Comparison of ENCODE assay signal across 17 mouse cellular contexts in genomic region chr13:3877679-3878220, GRCm38 (mm10). TPM values are rescaled to one million over a fixed set of nuclear protein-coding genes. Genes with fewer than 3 reads are reported as not detected.
DNase-seq lines count a peak whose midpoint lies in the region; ATAC-seq lines count a peak whose summit lies in the region.
"Had no signal": no experiment of that assay in that cellular context is flagged by ENCODE, and none has a peak within 500 bp of the region (broad histone marks: within the 10 kb centered on the region; RNA-seq: fewer than 3 reads in every experiment).

No protein-coding gene starts in this region.

- no peak overlapping the region for H3K27ac ChIP-seq in hindbrain, embryonic 11.5 days (ENCODE audit: low read depth, low read length)
- H3K27ac ChIP-seq in hindbrain, embryonic 12.5 days = no peak overlapping the region
- peak overlapping the region; percentile 13 for H3K27ac ChIP-seq in embryonic facial prominence, embryonic 15.5 days (replicated peaks)
- H3K27ac ChIP-seq: lung, embryonic 15.5 days had no signal

- WGBS in hindbrain, embryonic 11.5 days = 52% methylated on average over 4 of the region's 4 CpGs
- 48% methylated on average over 4 of the region's 4 CpGs for WGBS in hindbrain, embryonic 12.5 days
- WGBS in embryonic facial prominence, embryonic 15.5 days = 27% methylated on average over 4 of the region's 4 CpGs

- no peaks in the 10 kb centered on the region for H3K27me3 ChIP-seq in hindbrain, embryonic 11.5 days (ENCODE audit: control insufficient read depth, insufficient read depth, low read length)
- no peaks in the 10 kb centered on the region for H3K27me3 ChIP-seq in hindbrain, embryonic 12.5 days
- no peaks in the 10 kb centered on the region for H3K27me3 ChIP-seq in embryonic facial prominence, embryonic 15.5 days
- H3K27me3 ChIP-seq: lung, embryonic 15.5 days had no signal

- DNase-seq in hindbrain, embryonic 11.5 days (ENCODE audit: low spot score) = no peak
- DNase-seq in ovary, adult 18-20 months (ENCODE audit: low spot score) = peak; percentile 52
- DNase-seq in ovary, postnatal 14 days (ENCODE audit: low spot score) = no peak
- DNase-seq in yolk sac, embryonic 10.5 days (ENCODE audit: low spot score) = peak; percentile 31
- DNase-seq in right cerebral cortex, postnatal 36 days (ENCODE audit: low spot score in 2 of 2) = no peak
- DNase-seq: cerebellum, adult 11 months; kidney, postnatal 25 days; right cerebral cortex, postnatal 4 days; thymus, postnatal 25 days had no signal

- no peak overlapping the region for H3K4me3 ChIP-seq in hindbrain, embryonic 11.5 days (ENCODE audit: low read depth, low read length)
- H3K4me3 ChIP-seq in hindbrain, embryonic 12.5 days = no peak overlapping the region
- H3K4me3 ChIP-seq in embryonic facial prominence, embryonic 15.5 days (replicated peaks) = no peak overlapping the region
- H3K4me3 ChIP-seq: lung, embryonic 15.5 days; megakaryocyte, embryonic 14.5 days had no signal

- H3K4me1 ChIP-seq in hindbrain, embryonic 11.5 days (replicated peaks; ENCODE audit: control insufficient read depth, insufficient read depth, low read length) = no peaks in the 10 kb centered on the region
- no peaks in the 10 kb centered on the region for H3K4me1 ChIP-seq in hindbrain, embryonic 12.5 days
- H3K4me1 ChIP-seq in embryonic facial prominence, embryonic 15.5 days = peaks cover 11% of the 10 kb centered on the region
- H3K4me1 ChIP-seq: lung, embryonic 15.5 days had no signal

- ATAC-seq in hindbrain, embryonic 11.5 days (ENCODE audit: low FRiP score) = 0 out of 2 replicates have a peak, but pooled peaks have one; percentile 27
- ATAC-seq in hindbrain, embryonic 12.5 days (ENCODE audit: low FRiP score) = no peak
- no peak for ATAC-seq in embryonic facial prominence, embryonic 15.5 days (ENCODE audit: insufficient number of reproducible peaks, low FRiP score, low TSS enrichment, low read depth)

- no peak overlapping the region for H3K4me2 ChIP-seq in hindbrain, embryonic 11.5 days (replicated peaks; ENCODE audit: low read depth, low read length)
- H3K4me2 ChIP-seq in hindbrain, embryonic 12.5 days (replicated peaks) = no peak overlapping the region
- H3K4me2 ChIP-seq in embryonic facial prominence, embryonic 15.5 days (replicated peaks) = no peak overlapping the region
- H3K4me2 ChIP-seq: lung, embryonic 15.5 days had no signal

- no peak overlapping the region for H3K9ac ChIP-seq in hindbrain, embryonic 11.5 days (ENCODE audit: low read depth, low read length)
- no peak overlapping the region for H3K9ac ChIP-seq in hindbrain, embryonic 12.5 days
- H3K9ac ChIP-seq in embryonic facial prominence, embryonic 15.5 days = no peak overlapping the region
- H3K9ac ChIP-seq: lung, embryonic 15.5 days had no signal

- H3K36me3 ChIP-seq in hindbrain, embryonic 11.5 days (ENCODE audit: control insufficient read depth, insufficient read depth, low read length) = no peaks in the 10 kb centered on the region
- peaks cover 12% of the 10 kb centered on the region for H3K36me3 ChIP-seq in hindbrain, embryonic 12.5 days
- H3K36me3 ChIP-seq in embryonic facial prominence, embryonic 15.5 days = peaks cover 19% of the 10 kb centered on the region

- H3K9me3 ChIP-seq in hindbrain, embryonic 11.5 days (ENCODE audit: control insufficient read depth, low read length) = no peaks in the 10 kb centered on the region
- H3K9me3 ChIP-seq in hindbrain, embryonic 12.5 days (replicated peaks) = no peaks in the 10 kb centered on the region
- no peaks in the 10 kb centered on the region for H3K9me3 ChIP-seq in embryonic facial prominence, embryonic 15.5 days (replicated peaks)
- H3K9me3 ChIP-seq: G1E; lung, embryonic 15.5 days had no signal

RNA-seq across cellular contexts. Expression of gene Calm5, which starts 23.8 kb away (rescaled TPM):
- not detected in 2 replicates for polyA plus RNA-seq in hindbrain, embryonic 11.5 days (2014; fragmentation: Nextera tagmentation; extraction: Ambion mirVana)
- not detected in 2 replicates for polyA plus RNA-seq in hindbrain, embryonic 12.5 days (2016; fragmentation: Nextera tagmentation; extraction: Ambion mirVana)
- 2.9 and 3.2 TPM in 2 replicates for polyA plus RNA-seq in embryonic facial prominence, embryonic 15.5 days (2015; fragmentation: Nextera tagmentation; extraction: Ambion mirVana)
- polyA plus RNA-seq: G1E; gonadal fat pad, adult 2 months; heart, postnatal 0 days; limb, embryonic 11.5 days; lung, embryonic 15.5 days had no signal

RNA-seq across cellular contexts. Expression of gene Calm4, which starts 40.2 kb away (rescaled TPM):
- polyA plus RNA-seq in hindbrain, embryonic 11.5 days (2014; fragmentation: Nextera tagmentation; extraction: Ambion mirVana) = not detected in 2 replicates
- polyA plus RNA-seq in hindbrain, embryonic 12.5 days (2016; fragmentation: Nextera tagmentation; extraction: Ambion mirVana) = not detected in 2 replicates
- 477 and 521 TPM in 2 replicates for polyA plus RNA-seq in embryonic facial prominence, embryonic 15.5 days (2015; fragmentation: Nextera tagmentation; extraction: Ambion mirVana)
- polyA plus RNA-seq: G1E; gonadal fat pad, adult 2 months; heart, postnatal 0 days; limb, embryonic 11.5 days; lung, embryonic 15.5 days had no signal

RNA-seq across cellular contexts. Expression of gene Net1, which starts 40.3 kb away (rescaled TPM):
- 31.4 and 33.9 TPM in 2 replicates for polyA plus RNA-seq in hindbrain, embryonic 11.5 days (2014; fragmentation: Nextera tagmentation; extraction: Ambion mirVana)
- polyA plus RNA-seq in hindbrain, embryonic 12.5 days (2016; fragmentation: Nextera tagmentation; extraction: Ambion mirVana) = 38.0 and 56.8 TPM in 2 replicates
- polyA plus RNA-seq in embryonic facial prominence, embryonic 15.5 days (2015; fragmentation: Nextera tagmentation; extraction: Ambion mirVana) = 144 and 149 TPM in 2 replicates

RNA-seq across cellular contexts. Expression of gene Tubal3, which starts 40.3 kb away (rescaled TPM):
- not detected in 2 replicates for polyA plus RNA-seq in hindbrain, embryonic 11.5 days (2014; fragmentation: Nextera tagmentation; extraction: Ambion mirVana)
- polyA plus RNA-seq in hindbrain, embryonic 12.5 days (2016; fragmentation: Nextera tagmentation; extraction: Ambion mirVana) = not detected in 2 replicates
- not detected in 2 replicates for polyA plus RNA-seq in embryonic facial prominence, embryonic 15.5 days (2015; fragmentation: Nextera tagmentation; extraction: Ambion mirVana)
- polyA plus RNA-seq: G1E; gonadal fat pad, adult 2 months; heart, postnatal 0 days; limb, embryonic 11.5 days; lung, embryonic 15.5 days had no signal

Comparison
In these comparisons a context has a peak if more than half of its experiments do, and no peak if none do; other contexts are left out.
1. DNase-seq: peak in ovary, adult 18-20 months (single experiment) and yolk sac, embryonic 10.5 days (single experiment); none in hindbrain, embryonic 11.5 days (single experiment), ovary, postnatal 14 days (single experiment) and right cerebral cortex, postnatal 36 days (0 of 2).
2. RNA of gene Calm4, which starts 40.2 kb away (polyA plus RNA-seq): 477 to 521 TPM in embryonic facial prominence, embryonic 15.5 days; not detected in hindbrain, embryonic 11.5 days and not detected in hindbrain, embryonic 12.5 days; every median in the first group is over 100 times any median in the second.